Mouse (Mus musculus) kidney, adult 2 months (tissue): ENCODE results near the gene Ddx51. TPM values are rescaled to one million over a fixed set of nuclear protein-coding genes. Genes with fewer than 3 reads are reported as not detected.

ENCODE experiments used
- DNase-seq: peaks from one replicate; pipeline ENCODE4 v3.0.0; 2021
- H3K27ac ChIP-seq: fragments of 200-500 bp; 2 replicates; pipeline ENCODE4 v1.5.1; 2012; ENCODE audit warnings: low read depth, low read length, control low read depth, inconsistent platforms; ENCODE audit not compliant: insufficient read depth
- H3K27me3 ChIP-seq: fragments of 200-500 bp; replicated peaks from 2 replicates; pipeline ENCODE4 v1.6.1; 2012; ENCODE audit warnings: mild to moderate bottlenecking, moderate library complexity, low read length, inconsistent platforms; ENCODE audit not compliant: control insufficient read depth, insufficient read depth
- H3K36me3 ChIP-seq: fragments of 200-500 bp; 2 replicates; pipeline ENCODE4 v1.6.1; 2012; ENCODE audit warnings: mild to moderate bottlenecking, moderate library complexity, low read length, inconsistent platforms; ENCODE audit not compliant: control insufficient read depth, insufficient read depth
- H3K4me1 ChIP-seq: fragments of 200-500 bp; 2 replicates; pipeline ENCODE4 v1.6.1; 2011; ENCODE audit warnings: low read length; ENCODE audit not compliant: control insufficient read depth, insufficient read depth
- H3K4me3 ChIP-seq: fragments of 200-500 bp; 2 replicates; pipeline ENCODE4 v1.5.1; 2011; ENCODE audit warnings: mild to moderate bottlenecking, low read depth, low read length, control low read depth; ENCODE audit not compliant: insufficient read depth
- CTCF ChIP-seq: fragments of 200-500 bp; conservative IDR thresholded peaks from 2 replicates; pipeline ENCODE4 v1.5.1; 2011; ENCODE audit warnings: low read depth, mild to moderate bottlenecking, control low read depth, low read length, moderate library complexity, mixed read lengths; ENCODE audit not compliant: insufficient read depth, insufficient read length
- POLR2A ChIP-seq: fragments of 200-500 bp; IDR thresholded peaks from one replicate; pipeline ENCODE4 v1.6.1; 2011; ENCODE audit warnings: low read depth, low read length, control low read depth
- WGBS: fragments of 180-500 bp; shearing (Covaris S2); methylation state at CpG from one replicate; pipeline ENCODE4 v1.1.7; 2018; 5-methylcytosine and 5-hydroxymethylcytosine counted together
- polyA plus RNA-seq: library from polyadenylated mRNA; depleted of rRNA; stranded (reverse); fragments of >200 nt; gene quantifications from 2 replicates; pipeline ENCODE4 v1.2.3, GENCODE M21; 2012; rRNA removed

Gene Ddx51
- 11.9 TPM in 2 replicates for polyA plus RNA-seq

DNA sequence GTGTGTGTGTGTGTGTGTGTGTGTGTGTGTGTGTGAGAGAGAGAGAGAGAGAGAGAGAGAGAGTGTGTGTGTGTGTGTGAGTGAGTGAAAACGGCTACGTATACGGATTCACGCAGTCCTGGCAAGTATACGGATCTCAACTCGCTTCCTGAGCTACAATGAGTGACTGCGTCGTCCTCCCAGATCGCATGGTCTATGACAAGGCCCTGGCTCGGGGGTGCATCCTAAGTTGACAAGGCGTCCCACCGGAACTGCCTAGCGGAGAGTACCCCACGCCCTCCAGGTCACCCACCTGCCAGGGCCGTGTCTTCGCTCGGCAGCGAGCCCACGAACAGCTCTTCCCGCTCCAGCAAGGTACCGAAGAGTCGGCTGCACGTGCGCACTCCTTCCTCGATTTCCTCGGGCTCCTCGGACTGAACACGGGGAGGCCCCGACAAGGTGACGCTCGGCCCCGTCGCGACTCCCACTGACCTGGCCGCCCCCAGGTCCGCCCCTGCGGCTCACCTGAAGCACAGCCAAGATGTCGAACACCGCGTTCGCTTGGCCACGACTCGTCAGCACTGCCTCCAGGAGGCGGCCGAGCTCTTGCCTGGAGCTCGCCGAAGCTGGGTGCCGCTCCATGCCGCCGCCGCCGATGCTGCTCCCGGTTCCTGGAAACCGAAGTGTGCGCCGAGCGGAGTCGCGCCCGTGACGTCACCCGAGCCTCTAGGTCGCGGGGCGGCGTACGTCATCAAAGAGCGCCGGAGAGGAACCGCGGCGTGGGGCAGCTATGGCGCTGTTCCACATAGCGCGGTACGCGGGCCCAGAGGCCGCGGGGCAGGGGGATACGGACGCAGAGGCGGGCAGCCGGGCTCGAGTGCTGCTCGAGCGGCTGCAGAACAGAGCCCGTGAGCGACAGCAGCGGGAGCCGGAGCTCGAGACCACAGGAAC lies at the start of gene Ddx51, which contains the start of gene Noc4l:
TSS of gene Ddx51 (plus strand) at position 733 of the 930 bp plus-strand sequence.
TSS of gene Noc4l (minus strand) at position 699 of the 930 bp plus-strand sequence.
- H3K4me1 ChIP-seq: peaks cover 6% of the 10 kb centered on the region
- TF ChIP-seq POLR2A (no peak), CTCF (no peak)
- H3K4me3 ChIP-seq: peak within 1 kb of the TSS; percentile 95
- H3K27me3 ChIP-seq: no peaks in the 10 kb centered on the region
- 0 out of 2 replicates have a peak, but pooled peaks cover 1% of the 10 kb centered on the region for H3K36me3 ChIP-seq
- no peak within 1 kb of the TSS for H3K27ac ChIP-seq
- WGBS: under 1% methylated on average over 91 of the region's 91 CpGs
- peak; percentile 96 for DNase-seq

DNA sequence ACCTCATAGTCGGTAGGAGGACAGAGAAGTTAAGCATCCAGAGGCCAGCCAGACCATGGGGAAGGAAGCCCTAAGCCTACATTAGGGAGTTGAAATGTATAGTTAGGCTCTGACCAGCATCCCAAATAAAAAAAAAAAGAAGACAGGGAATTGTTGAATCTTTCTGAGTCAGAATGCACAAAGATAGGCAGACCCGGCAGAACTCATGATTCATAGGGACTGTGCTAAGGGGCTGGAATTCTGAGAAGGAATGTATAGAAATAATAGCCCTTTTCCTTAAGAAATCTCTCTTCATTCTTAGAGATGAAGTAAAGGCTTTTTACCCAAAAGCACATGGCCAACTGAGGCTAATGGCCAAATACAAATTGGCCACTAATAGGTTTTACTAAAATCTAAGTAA lies 48.9 kb upstream of the Ddx51 start:
- no peaks in the 10 kb centered on the region for H3K27me3 ChIP-seq
- 91% methylated on average over 2 of the region's 2 CpGs for WGBS

DNA sequence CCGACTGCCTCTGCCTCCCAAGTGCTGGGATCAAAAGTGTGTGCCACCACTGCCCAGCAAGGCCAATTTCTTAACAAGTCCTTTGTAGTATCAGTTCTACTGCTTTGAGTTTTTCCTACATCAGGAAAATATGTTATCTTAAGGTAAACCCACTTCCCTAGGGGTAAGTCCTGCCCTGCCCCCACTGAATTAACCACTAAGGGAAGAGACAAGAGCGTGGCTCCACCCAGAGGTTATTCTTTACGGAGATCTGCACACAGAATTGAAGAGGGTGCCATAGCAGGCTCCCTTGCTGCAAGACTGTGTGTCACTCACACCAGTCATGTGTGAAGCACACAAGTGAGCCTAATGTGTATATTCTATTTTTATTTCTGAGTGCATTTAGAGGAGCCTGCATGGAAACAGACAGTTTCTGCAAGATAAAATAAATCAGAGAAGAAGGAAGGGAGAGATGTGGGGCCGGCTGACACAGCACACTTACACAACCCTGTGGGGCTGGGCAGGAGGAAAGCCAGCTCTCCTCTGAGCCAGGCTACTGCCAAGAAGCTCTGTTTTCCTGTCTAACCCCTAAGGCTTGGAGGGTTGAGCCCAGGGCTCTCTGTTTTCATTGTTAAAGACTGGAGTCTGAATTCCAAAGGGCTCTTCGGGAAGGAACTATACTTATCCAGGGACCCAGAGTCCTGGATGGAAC lies 47.6 kb upstream of the Ddx51 start:
- 58% methylated on average over 5 of the region's 5 CpGs for WGBS
- no peaks in the 10 kb centered on the region for H3K36me3 ChIP-seq
- H3K27ac ChIP-seq: no peak overlapping the region
- H3K4me3 ChIP-seq: no peak overlapping the region
- TF ChIP-seq CTCF: no peak
- no peak for TF ChIP-seq POLR2A
- H3K4me1 ChIP-seq: no peaks in the 10 kb centered on the region
- no peaks in the 10 kb centered on the region for H3K27me3 ChIP-seq
- no peak for DNase-seq

More for the DNA sequence above, 48.9 kb upstream of the Ddx51 start:
- no peaks in the 10 kb centered on the region for H3K4me1 ChIP-seq
- H3K36me3 ChIP-seq: no peaks in the 10 kb centered on the region
- no peak overlapping the region for H3K27ac ChIP-seq
- no peak overlapping the region for H3K4me3 ChIP-seq
- TF ChIP-seq POLR2A (no peak), CTCF (no peak)
- DNase-seq: no peak

DNA sequence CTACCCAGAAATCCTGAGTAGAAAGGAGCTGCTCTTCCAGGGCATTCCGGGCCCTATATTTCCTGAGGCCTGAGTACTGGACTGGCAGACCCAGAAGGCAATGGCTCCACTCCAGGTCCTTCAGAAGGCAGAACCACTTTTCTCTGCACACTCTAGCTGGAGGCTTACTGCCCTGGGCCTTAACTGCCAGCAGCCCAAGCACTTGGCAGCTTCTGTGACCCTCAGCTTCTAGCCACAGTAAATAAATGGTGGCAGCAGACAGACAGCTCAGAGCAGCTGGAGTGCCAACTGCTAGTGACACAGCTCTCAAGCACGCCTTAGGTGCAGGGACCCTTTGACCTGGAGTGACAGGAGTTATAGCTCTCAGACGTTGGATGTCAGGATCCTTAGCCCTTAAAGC lies 45.5 kb upstream of the Ddx51 start:
- Histone ChIP-seq H3K36me3 (no peaks in the 10 kb centered on the region), H3K27ac (no peak overlapping the region), H3K4me3 (no peak overlapping the region), H3K27me3 (no peaks in the 10 kb centered on the region), H3K4me1 (no peaks in the 10 kb centered on the region)
- 77% methylated on average over 3 of the region's 3 CpGs for WGBS
- DNase-seq: no peak
- TF ChIP-seq POLR2A: no peak
- TF ChIP-seq CTCF: no peak

DNA sequence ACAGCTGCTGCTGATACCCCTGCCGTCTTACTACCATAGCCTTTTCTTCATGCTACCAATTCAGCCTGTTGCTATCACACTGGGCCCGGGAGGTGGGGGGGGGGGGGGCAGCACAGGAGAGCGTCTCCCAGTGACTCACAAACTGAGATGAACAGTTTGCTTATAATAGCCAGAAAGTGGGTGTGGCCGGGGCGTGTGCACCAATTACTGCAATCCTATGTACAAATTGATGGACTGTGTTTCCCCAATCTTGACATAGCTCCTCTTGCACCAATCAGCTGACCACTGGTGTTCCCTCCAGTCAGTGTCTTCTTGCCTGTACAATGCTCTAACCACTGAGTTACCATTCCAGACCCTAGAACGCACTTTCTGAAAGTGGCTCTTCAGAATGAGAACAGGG lies 44.9 kb upstream of the Ddx51 start:
- H3K4me3 ChIP-seq: no peak overlapping the region
- WGBS: 90% methylated on average over 6 of the region's 6 CpGs
- no peak overlapping the region for H3K27ac ChIP-seq
- H3K27me3 ChIP-seq: no peaks in the 10 kb centered on the region
- H3K4me1 ChIP-seq: no peaks in the 10 kb centered on the region
- H3K36me3 ChIP-seq: no peaks in the 10 kb centered on the region
- no peak for TF ChIP-seq CTCF
- no peak for TF ChIP-seq POLR2A
- DNase-seq: no peak

DNA sequence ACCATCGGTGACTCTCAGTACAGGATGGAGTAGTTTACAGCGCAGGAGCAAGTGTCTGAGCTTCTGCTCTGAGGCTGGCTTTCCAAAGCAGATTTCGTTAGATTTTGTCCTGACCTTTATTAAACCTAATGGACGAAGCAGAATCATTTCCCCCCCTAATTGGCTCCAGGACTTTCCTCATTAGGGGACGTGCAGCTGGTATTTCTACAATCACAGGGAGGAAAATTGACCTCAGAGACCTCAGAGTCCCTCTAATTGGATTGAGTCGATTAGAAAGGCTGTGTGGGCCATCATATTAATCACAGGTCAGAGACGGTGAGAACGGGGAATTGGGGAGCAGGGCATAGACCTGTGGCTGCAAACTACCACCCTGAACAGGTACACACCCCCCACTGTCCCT lies 44.3 kb upstream of the Ddx51 start:
- Histone ChIP-seq H3K4me1 (no peaks in the 10 kb centered on the region), H3K36me3 (no peaks in the 10 kb centered on the region), H3K27ac (no peak overlapping the region), H3K27me3 (no peaks in the 10 kb centered on the region), H3K4me3 (no peak overlapping the region)
- WGBS: 67% methylated on average over 8 of the region's 8 CpGs
- no peak for DNase-seq
- TF ChIP-seq CTCF (no peak), POLR2A (no peak)

DNA sequence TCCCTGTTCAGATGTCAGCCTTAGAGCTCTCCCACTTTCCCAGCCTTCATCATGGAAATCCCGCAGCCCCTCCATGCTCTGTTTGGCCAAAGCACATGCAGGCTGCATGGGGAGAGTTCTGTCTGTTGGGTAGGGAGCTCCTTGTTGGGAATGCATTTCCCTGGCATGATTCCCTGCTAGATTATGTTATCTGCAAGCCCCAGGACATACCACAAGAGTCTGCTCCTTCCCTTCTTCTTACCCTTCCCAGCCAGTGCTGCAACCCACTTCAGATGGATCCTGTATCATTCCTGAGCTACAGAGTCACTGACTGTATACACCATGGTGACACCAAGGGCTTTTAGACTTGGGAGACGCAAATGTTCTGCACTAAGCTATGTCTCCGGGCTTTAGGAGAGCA lies 43.8 kb upstream of the Ddx51 start:
- no peak for DNase-seq
- 83% methylated on average over 3 of the region's 3 CpGs for WGBS
- H3K27ac ChIP-seq: no peak overlapping the region
- no peak overlapping the region for H3K4me3 ChIP-seq
- no peaks in the 10 kb centered on the region for H3K27me3 ChIP-seq
- H3K4me1 ChIP-seq: no peaks in the 10 kb centered on the region
- no peaks in the 10 kb centered on the region for H3K36me3 ChIP-seq
- no peak for TF ChIP-seq POLR2A
- TF ChIP-seq CTCF: no peak
